Mouse (Mus musculus) gastrocnemius, postnatal 14 days (tissue): Measurements from ENCODE around the gene Trib2. TPM values are rescaled to one million over a fixed set of nuclear protein-coding genes. Genes with fewer than 3 reads are reported as not detected.

Experiments
- DNase-seq: peaks from one replicate; pipeline ENCODE4 v3.0.0; 2021; ENCODE audit warnings: mixed read lengths
- intact Hi-C: fragments of 180-260 bp; cut with DNase I; formaldehyde crosslinking; loops from one replicate; pipeline ENCODE4 v1.15.1; 2025; ENCODE audit warnings: low total_unique reads
- total RNA-seq, 2 experiments: library from RNA; stranded (reverse); gene quantifications; 2 replicates each; pipeline ENCODE4 v1.2.3; 2021

The Trib2 gene
- total RNA-seq, 2 experiments from 2014 or later = 14.2 to 23.0 TPM

DNA sequence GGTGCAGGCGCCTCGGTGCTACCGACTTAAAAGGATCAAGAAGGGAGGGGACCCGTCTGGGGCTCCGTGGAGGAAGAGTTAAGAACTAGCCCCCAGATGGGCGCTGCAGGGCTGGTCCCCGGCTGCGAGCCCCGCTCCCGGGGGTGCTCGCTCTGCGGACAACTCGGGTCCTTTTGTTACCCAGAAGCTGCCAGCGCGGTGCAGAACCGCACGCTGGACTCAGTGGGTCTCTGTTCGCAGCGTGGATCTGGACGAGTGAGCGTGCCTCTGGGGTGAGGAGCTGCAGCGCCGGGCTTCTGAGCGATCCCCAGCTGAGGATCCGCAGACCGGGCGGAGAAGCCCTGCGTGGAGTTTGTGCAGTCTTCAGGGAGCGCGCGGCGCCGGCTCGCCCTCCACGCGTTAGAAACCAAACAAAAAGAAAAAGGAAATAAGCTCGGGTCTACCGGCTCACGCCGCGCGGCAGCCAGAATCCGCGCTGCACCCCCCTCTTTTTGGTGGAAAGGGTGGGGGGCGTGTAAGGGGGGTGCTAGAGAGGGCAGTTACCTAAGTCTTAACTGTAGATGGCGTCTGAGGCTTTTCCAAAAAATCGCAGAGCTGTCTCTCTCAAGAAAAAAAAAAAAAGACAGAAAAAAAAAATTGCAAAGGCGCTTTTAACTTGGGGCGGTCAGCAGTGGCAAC is 1.0 kb downstream of the Trib2 start:
- intact Hi-C loops = loop anchor here (5.0 kb wide), 1 partner anchor 697 kb away; no protein-coding TSS in a partner anchor
- DNase-seq = peak; percentile 65

DNA sequence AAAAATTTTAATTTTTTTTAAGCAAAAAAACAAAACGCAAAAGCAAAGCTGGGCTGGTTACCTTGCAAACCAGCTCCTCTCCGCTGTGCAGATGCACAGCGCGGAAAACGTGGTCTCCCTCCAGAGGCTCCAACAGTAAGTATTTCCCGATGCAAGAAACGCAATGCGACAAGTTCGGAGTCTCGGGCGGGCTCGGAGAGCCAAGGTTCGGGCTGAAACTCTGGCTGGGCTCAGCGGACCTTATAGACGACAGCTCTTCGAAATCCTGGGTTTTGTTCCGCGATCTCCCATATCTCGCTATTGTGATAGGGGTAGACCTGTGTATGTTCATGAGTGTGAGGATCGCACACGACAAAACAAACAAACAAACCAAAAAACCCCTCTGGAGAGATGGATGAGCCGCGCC is 1.5 kb downstream of the Trib2 start:
- DNase-seq = peak; percentile 42
- intact Hi-C loops = loop anchor here (5.0 kb wide), 1 partner anchor 697 kb away; no protein-coding TSS in a partner anchor

- DNase-seq = peak; percentile 42
- intact Hi-C loops = loop anchor here (5.0 kb wide), 1 partner anchor 698 kb away; no protein-coding TSS in a partner anchor
Measured at GRCm38 (mm10) chr12:15814249-15815081, 2.3 kb downstream of the Trib2 start.

DNA sequence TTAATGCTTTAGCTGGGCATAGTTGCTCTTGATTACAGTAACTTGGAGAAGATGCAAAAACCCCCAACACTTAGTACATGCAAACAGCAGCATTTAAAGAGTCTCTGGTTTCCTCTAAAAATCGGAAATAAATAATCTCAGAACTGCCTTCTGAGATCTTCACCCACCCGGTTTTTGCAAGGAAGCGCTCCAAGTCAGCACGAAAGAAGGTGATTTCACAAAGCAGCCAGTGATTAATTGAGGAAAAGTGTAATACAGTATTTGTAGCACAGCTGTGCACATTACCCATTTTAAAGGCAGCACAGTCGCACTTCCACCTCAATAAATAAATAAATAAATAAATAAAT is 2.9 kb downstream of the Trib2 start:
- no peak for DNase-seq

DNA sequence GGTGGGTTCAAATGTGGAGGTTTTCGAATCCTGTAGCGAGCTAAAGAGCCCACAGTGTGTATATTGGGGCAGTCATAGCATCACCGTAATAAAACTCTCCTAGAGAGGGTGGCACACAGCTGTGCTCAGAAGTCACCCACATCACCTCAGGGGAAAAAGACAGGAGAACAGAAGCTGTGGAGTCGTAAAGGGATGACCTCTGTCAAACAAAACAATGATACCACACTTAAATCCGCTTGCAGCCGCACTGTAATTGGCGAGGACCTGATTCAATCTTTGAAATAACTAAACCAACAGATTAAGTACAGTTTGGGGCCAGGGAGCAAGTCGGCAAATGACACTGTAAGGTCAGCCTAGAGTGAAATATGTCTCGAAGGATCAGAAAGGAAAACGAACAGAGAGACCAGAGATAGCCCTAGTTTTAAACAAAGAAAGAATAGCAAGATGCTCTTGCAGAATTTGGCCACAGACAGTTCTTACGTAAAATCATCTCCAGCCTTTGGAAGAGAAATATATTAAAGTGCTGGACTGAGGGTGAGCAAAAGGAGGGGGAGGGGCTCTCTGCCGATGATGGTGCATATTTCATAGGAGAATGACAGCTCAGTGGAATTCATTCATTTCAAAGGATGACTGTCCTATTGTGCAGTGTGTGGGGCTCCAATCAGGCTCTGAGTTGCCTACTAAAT is 3.4 kb downstream of the Trib2 start:
- intact Hi-C loops = no loop called here
- no peak for DNase-seq

More for the DNA sequence above, 2.9 kb downstream of the Trib2 start:
- intact Hi-C loops = no loop called here

GRCm38 (mm10) chr12:15812139-15812962 is 4.4 kb downstream of the Trib2 start:
- no peak for DNase-seq
- intact Hi-C loops = no loop called here

DNA sequence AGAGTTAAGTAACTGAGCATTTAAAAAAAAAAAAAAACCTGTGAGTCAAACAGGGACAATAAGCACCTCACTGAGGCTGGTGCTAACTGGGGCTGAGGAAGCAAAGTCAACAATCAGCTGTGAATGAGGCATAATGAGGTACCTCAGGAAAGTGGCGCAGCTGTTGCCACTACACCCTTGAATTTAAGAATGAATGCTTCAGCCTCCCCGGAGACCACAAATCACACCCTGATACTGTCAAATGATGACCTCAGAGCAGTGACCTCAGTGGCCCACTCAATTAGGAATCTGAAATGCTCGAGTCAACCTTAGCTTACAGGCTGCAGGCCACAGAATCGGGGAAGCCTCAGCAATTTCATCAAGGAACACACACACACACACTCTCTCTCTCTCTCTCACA is 5.0 kb downstream of the Trib2 start:
- intact Hi-C loops = no loop called here
- DNase-seq = no peak

- no peak for DNase-seq
- intact Hi-C loops = no loop called here
Measured at GRCm38 (mm10) chr12:15810926-15811325, 5.8 kb downstream of the Trib2 start.

DNA sequence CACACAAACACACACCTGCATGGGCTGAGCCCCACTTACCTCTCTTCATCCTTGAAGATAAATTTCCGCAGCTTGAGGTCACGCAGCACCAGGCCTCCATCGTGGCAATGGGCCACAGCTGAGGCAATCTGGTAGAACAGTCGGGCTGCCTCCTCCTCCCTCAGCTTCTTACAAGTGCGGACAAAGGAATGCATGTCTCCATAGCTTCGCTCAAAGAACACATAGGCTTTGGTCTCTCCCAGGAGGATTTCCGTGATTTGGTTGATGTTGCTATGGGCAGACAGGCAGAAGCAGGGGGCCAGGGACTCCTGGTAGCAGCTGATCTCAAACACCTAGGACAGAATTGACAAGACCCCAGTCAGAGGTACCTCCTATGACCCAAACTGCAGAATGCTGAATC is 7.1 kb downstream of the Trib2 start:
- intact Hi-C loops = no loop called here
- DNase-seq = no peak

- intact Hi-C loops = no loop called here
- no peak for DNase-seq
Measured at GRCm38 (mm10) chr12:15809249-15809648, 7.5 kb downstream of the Trib2 start.

- DNase-seq = no peak
- intact Hi-C loops = no loop called here
Measured at GRCm38 (mm10) chr12:15808186-15808800, 8.4 kb downstream of the Trib2 start.

DNA sequence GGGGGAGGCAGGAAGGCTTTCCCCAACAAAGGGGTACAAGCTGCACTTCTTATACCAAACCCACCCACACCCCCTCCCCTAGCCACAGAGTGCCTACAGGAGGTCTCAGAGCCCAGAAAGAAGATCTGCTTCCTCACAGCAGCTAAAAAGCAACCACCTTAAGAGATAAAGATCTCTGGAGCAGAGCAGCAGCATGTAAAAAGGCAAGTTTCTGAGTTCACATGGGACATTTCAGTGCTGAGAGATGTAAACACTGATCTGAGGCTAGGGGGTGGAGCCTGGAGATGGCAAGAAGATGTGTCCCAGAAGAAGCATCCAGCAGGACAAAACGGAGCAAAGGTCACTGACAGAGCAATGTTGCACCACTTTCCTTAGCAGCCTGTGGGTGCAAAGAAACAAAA is 11.8 kb downstream of the Trib2 start:
- intact Hi-C loops = no loop called here
- no peak for DNase-seq

GRCm38 (mm10) chr12:15803936-15804438 is 12.7 kb downstream of the Trib2 start:
- intact Hi-C loops = no loop called here
- DNase-seq = no peak

DNA sequence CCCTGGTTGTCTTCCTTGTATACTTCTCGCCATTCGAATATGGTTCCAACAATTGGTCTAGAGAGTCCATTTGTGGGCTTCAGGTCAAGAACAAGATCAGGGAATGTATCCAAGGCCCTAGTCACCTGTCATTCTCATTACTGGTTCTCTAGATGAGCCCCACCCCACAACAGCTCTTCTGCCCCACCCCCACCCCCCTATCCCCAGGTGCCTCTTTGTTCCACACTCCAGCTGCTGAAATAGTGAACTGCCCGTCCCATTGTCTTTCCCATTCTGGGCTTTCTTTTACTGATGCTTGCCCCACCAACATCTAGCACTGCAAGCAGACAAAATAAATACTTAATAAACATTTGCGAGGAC is 15.2 kb downstream of the Trib2 start:
- DNase-seq = no peak
- intact Hi-C loops = no loop called here

GRCm38 (mm10) chr12:15800914-15801570 is 15.7 kb downstream of the Trib2 start:
- no peak for DNase-seq
- intact Hi-C loops = no loop called here

DNA sequence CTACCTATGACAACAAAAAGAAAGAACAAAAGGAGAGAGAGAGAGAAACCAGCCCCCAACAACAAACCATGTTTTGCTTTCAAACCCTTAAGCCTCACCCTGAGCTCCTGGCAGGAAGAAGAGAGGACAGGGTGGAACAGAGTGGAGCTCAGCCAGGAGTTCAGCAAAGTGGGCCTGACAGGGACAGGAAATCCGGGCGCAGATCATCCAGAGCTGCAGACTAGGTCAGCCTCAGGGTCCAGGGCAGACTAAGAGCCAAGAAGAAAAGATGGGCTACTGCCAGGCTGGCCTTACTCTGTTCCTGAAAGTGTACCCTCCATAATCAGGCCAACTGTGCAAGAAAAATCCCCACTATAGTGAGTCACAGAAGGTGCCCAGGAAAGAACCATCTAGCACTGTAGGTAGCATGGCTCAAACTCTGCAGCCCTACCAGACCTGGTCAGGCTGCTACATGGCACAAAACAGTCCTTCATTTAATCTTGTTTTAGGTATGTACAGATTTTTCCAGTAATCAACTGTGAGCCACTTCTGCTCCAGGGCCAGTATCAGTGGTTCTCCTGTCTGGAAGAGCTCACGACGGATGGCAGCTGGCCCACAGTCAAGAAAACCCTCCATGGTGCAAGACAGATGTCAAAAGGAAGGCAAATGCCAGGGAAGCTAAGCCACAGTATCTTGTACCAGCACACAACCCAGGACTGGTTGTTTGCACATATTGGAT is 16.4 kb downstream of the Trib2 start:
- intact Hi-C loops = no loop called here
- DNase-seq = no peak

GRCm38 (mm10) chr12:15798019-15798418 is 18.7 kb downstream of the Trib2 start:
- intact Hi-C loops = loop anchor here (10.0 kb wide), 1 partner anchor 193 kb away; no protein-coding TSS in a partner anchor
- DNase-seq = no peak

GRCm38 (mm10) chr12:15795886-15796285 is 20.8 kb downstream of the Trib2 start:
- DNase-seq = no peak
- intact Hi-C loops = loop anchor here (10.0 kb wide), 1 partner anchor 191 kb away; no protein-coding TSS in a partner anchor
